Mouse (Mus musculus) embryonic fibroblast, embryonic 13.5 days (primary cell): ENCODE results near the gene Ccnb1. TPM values are rescaled to one million over a fixed set of nuclear protein-coding genes. Genes with fewer than 3 reads are reported as not detected.

Source experiments
- H3K27ac ChIP-seq: 2 replicates; pipeline ENCODE4 v1.5.1; 2012; ENCODE audit warnings: low read length, control low read depth, inconsistent platforms; ENCODE audit not compliant: insufficient read depth
- H3K4me1 ChIP-seq: 2 replicates; pipeline ENCODE4 v1.6.1; 2011; ENCODE audit warnings: low read length; ENCODE audit not compliant: control insufficient read depth, insufficient read depth
- H3K4me3 ChIP-seq: 2 replicates; pipeline ENCODE4 v1.5.1; 2011; ENCODE audit warnings: mild to moderate bottlenecking, control low read depth, low read length; ENCODE audit not compliant: insufficient read depth
- CTCF ChIP-seq: IDR thresholded peaks from 2 replicates; pipeline ENCODE4 v1.5.1; 2011; ENCODE audit warnings: mild to moderate bottlenecking, control low read depth, low read length, moderate library complexity, borderline replicate concordance; ENCODE audit not compliant: insufficient read depth
- POLR2A ChIP-seq: IDR thresholded peaks from 2 replicates; pipeline ENCODE4 v1.6.1; 2011; ENCODE audit warnings: low read depth, mild to moderate bottlenecking, control low read depth, low read length, moderate library complexity
- polyA plus RNA-seq: library from polyadenylated mRNA; stranded (reverse); fragments of >200 nt; gene quantifications from 2 replicates; pipeline ENCODE4 v1.2.4, GENCODE M21; 2011; ENCODE audit warnings: low read depth; ENCODE audit not compliant: missing spikeins, insufficient read length

Gene Ccnb1
- polyA plus RNA-seq, 1 experiment: 103 TPM

- Histone ChIP-seq H3K27ac (no peak within 1 kb of the TSS), H3K4me1 (no peaks in the 10 kb centered on the region), H3K4me3 (peak within 1 kb of the TSS; percentile 79)
- TF ChIP-seq POLR2A (peak; percentile 40; the same call in 1 of the 2 replicates), CTCF (no peak)
These were observed 10.9 kb downstream of the Ccnb1 start, which contains the start of gene Cenph for GRCm38 (mm10) chr13:100775252-100776055. Cenph (minus strand) TSS chr13:100775899.

GRCm38 (mm10) chr13:100774704-100775103 lies 11.7 kb downstream of the Ccnb1 start:
- no peak overlapping the region for H3K27ac ChIP-seq
- TF ChIP-seq CTCF: no peak
- no peak for TF ChIP-seq POLR2A
- peak overlapping the region; percentile 79 for H3K4me3 ChIP-seq
- no peaks in the 10 kb centered on the region for H3K4me1 ChIP-seq

- Histone ChIP-seq H3K4me1 (no peaks in the 10 kb centered on the region), H3K27ac (no peak overlapping the region), H3K4me3 (no peak overlapping the region)
- TF ChIP-seq CTCF (no peak), POLR2A (no peak)
These were observed 31.0 kb downstream of the Ccnb1 start for GRCm38 (mm10) chr13:100755329-100755728.

GRCm38 (mm10) chr13:100754186-100754585 lies 32.2 kb downstream of the Ccnb1 start:
- no peak overlapping the region for H3K4me3 ChIP-seq
- no peak for TF ChIP-seq POLR2A
- no peak for TF ChIP-seq CTCF
- no peak overlapping the region for H3K27ac ChIP-seq
- H3K4me1 ChIP-seq: no peaks in the 10 kb centered on the region

- no peak for TF ChIP-seq CTCF
- no peak for TF ChIP-seq POLR2A
- H3K4me3 ChIP-seq: no peak overlapping the region
- H3K27ac ChIP-seq: no peak overlapping the region
- H3K4me1 ChIP-seq: no peaks in the 10 kb centered on the region
These were observed 33.4 kb downstream of the Ccnb1 start for GRCm38 (mm10) chr13:100753011-100753410.

GRCm38 (mm10) chr13:100752529-100752928 lies 33.8 kb downstream of the Ccnb1 start:
- H3K4me1 ChIP-seq: no peaks in the 10 kb centered on the region
- H3K4me3 ChIP-seq: no peak overlapping the region
- TF ChIP-seq CTCF: no peak
- TF ChIP-seq POLR2A: no peak
- H3K27ac ChIP-seq: no peak overlapping the region

- no peaks in the 10 kb centered on the region for H3K4me1 ChIP-seq
- H3K27ac ChIP-seq: no peak overlapping the region
- H3K4me3 ChIP-seq: no peak overlapping the region
- TF ChIP-seq POLR2A (no peak), CTCF (no peak)
These were observed 35.0 kb downstream of the Ccnb1 start for GRCm38 (mm10) chr13:100751402-100751801.

- Histone ChIP-seq H3K27ac (no peak overlapping the region), H3K4me3 (no peak overlapping the region), H3K4me1 (no peaks in the 10 kb centered on the region)
- TF ChIP-seq CTCF (no peak), POLR2A (no peak)
These were observed 35.6 kb downstream of the Ccnb1 start for GRCm38 (mm10) chr13:100750799-100751198.

GRCm38 (mm10) chr13:100748638-100749037 lies 37.7 kb downstream of the Ccnb1 start:
- TF ChIP-seq CTCF: no peak
- TF ChIP-seq POLR2A: no peak
- H3K27ac ChIP-seq: no peak overlapping the region
- H3K4me1 ChIP-seq: 0 out of 2 replicates have a peak, but pooled peaks cover 3% of the 10 kb centered on the region
- no peak overlapping the region for H3K4me3 ChIP-seq

GRCm38 (mm10) chr13:100746090-100746489 lies 40.3 kb downstream of the Ccnb1 start:
- 0 out of 2 replicates have a peak, but pooled peaks cover 8% of the 10 kb centered on the region for H3K4me1 ChIP-seq
- no peak for TF ChIP-seq CTCF
- no peak for TF ChIP-seq POLR2A

More at GRCm38 (mm10) chr13:100746090-100746489, 40.3 kb downstream of the Ccnb1 start:
- Histone ChIP-seq H3K4me3 (no peak overlapping the region), H3K27ac (no peak overlapping the region)
